Mouse (Mus musculus) embryo, embryonic 10.5 days (tissue): ENCODE results near the gene Dusp10.

Experiments
- DNase-seq: peaks from one replicate; pipeline ENCODE4 v3.0.0-alpha.2; 2015; ENCODE audit warnings: low spot score

Gene Dusp10

DNA sequence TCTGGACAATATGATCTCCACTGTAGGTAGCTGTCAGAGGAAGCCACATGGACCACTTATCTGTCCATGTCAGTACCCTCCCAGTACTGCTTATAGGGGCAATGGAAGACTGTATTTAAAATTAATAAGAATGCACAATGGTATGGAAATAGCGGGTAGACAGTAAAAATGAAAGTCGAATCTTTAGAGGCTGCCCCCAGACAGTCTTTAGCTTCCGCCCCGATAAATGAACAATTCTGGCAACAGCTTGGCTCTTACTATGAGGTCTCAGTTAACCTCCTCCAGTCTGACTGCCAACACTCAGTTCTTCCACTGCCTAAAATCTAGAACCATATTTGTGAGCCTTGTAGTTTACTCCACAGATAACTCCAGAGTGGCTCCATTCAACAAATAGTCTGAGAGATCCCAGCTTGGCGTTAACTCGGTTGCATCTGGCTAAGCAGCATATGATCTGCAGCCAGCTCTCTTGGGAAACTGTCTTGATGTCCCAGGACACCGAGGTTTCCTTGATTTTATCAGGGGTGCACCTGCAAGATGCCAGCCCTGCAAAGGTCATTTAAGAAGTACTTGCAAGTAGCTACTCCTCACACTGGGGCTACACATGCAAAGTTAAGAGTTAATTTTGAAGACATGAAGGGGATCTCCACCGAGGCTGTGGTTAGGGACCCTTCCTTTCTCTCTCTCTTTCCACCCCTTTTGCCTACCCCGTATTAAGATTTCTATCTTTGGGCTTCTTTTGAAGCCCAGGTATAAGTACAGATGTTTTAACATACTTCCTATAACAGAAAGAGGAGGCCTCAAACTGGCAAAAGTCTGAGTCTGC lies 88.0 kb downstream of the Dusp10 start:
- DNase-seq: no peak

DNA sequence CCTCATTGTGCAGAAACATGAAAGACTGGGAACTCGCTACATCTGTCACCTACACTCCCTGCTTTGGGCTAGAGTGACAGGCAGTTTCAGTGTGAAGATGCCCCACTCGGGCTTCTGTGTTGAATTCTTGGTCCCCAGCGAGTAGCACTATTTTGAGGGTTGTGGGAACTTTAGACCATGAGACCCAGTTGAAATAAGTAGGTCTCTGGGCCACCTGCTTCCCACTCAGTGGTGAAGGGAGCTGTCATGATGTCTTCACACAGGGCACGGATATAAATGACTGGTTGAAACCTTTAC lies 88.6 kb downstream of the Dusp10 start:
- DNase-seq: no peak

DNA sequence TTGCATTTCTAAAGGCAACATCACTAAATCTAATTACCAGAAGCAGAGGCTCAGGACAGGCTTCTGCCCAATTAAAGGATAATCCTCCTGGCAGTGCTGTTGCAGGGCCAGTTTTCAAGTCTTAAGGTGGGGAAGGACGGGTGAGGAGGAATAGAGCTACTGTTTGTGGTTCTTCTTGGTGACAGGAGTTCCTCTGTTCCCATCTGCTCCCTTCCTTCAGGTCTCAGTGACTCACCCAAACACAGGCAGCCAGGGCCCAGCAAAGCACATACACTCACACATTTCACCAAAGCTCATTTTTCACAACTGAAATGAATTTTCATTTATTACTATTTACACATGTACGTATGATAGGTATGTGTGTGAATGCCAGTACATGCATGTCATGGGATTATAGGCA lies 93.7 kb downstream of the Dusp10 start:
- DNase-seq: no peak

DNA sequence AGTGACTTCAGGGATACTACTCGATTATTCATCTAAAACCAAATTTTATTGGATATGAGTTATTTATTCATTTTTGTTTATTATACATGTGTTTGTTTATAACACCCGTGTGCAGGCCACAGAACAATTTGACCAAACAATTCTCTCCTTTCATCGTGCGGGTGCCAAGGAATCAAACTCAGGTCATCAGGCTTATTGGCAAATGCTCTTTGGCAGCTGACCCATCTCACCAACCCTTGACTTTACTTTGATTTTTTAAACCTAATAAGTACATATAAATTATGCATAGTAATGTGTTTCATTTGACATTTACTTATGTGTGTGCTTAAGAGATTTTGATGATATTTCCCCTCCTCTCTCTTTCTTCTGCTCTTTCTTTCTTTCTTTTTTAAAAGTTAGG lies 94.3 kb downstream of the Dusp10 start:
- no peak for DNase-seq

DNA sequence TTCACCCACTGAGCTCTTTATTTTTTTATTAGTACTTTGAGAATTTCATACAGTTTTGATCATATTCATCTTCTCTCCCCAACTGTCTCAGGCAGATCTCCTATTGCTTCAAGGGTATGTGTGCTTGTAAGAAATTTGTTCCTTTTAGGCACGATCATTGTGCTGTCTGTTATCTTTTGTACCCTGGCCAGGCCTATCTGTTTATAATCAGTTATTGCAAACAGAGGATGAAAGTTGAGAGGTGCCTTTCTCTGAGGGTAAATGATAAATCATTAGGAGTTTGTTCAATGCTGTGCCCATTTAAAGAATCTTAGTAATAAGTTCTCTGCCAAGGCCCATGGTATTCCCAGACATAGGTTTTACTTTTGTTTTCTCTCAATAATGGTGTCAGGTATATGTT lies 95.2 kb downstream of the Dusp10 start:
- DNase-seq: no peak

DNA sequence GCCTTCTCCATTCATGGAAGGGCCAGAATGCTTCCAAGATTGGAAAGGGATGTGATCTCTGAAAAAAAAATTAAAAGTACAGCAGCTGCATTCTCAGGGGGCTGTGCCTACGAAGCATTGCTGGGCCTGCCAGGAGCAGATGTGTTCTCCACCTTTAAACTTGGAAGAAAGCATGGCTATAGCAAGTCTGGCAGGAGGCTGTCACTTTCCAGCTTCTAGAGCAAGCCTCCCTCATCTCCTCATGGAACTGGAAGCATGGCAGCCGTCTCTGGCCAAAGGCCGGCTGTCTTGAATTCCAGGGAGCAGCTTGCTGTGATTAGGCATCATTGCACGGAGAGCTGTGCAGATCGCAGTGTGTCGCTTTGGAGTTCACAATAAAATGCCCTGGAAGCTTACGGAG lies 104.5 kb downstream of the Dusp10 start:
- DNase-seq: no peak

DNA sequence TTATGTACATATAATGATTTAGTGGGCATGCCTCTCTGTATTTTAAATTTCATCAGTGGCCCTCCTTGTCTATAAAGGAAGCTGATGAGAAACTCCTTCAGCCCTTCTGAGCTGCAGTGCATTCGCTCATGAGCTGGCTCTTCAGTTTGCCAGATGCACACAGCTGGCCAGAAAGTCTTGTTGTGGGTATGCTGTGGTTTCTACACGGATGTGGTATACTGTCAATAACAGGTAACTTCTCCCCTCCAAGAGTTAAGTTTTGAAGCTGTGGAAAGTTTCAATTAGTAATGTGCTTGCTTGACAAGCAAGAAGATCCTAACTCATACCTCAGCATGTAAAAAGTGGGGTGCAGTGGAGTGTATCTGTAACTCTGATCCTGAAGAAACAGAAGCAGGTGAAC lies 104.9 kb downstream of the Dusp10 start:
- no peak for DNase-seq

DNA sequence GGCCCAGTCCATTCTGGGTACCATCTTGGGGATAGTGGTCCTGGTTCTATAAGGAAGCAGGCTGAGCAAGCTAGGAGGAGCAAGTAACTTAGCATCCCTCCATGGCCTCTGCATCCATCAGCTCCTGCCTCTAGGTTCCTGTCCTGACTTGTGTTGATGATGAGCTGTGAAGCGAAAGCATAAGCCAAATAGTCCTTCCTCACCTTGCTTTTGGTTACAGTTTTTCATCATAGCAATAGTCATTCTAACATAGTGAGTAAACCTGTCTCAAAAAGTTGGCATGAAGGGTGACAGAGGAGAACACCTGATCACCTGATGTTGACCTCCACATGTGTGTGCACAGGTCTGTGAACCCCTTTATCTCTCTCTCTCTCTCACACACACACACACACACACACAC lies 105.5 kb downstream of the Dusp10 start:
- no peak for DNase-seq
